Mouse (Mus musculus) hindbrain, embryonic 10.5 days (tissue): Measurements from ENCODE around the gene Clec2e. TPM values are rescaled to one million over a fixed set of nuclear protein-coding genes. Genes with fewer than 3 reads are reported as not detected.
A peak's percentile ranks its signal among the peaks of the same experiment; 100 is the strongest.

Source experiments
- DNase-seq: peaks from one replicate; pipeline ENCODE4 v3.0.0-alpha.2; 2017; ENCODE audit warnings: low spot score
- H3K27ac ChIP-seq: fragments of 300-500 bp; sonication (generic); 2 replicates; pipeline ENCODE4 v1.5.1; 2016; ENCODE audit warnings: mild to moderate bottlenecking, moderate library complexity
- H3K27me3 ChIP-seq: fragments of 300-500 bp; sonication (generic); 2 replicates; pipeline ENCODE4 v1.6.1; 2016; ENCODE audit warnings: mild to moderate bottlenecking; ENCODE audit not compliant: poor library complexity, insufficient read depth, severe bottlenecking
- H3K36me3 ChIP-seq: fragments of 300-500 bp; sonication (generic); 2 replicates; pipeline ENCODE4 v1.6.1; 2016; ENCODE audit warnings: mild to moderate bottlenecking, moderate library complexity
- H3K4me1 ChIP-seq: fragments of 300-500 bp; sonication (generic); replicated peaks from 2 replicates; pipeline ENCODE4 v1.6.1; 2016; ENCODE audit warnings: mild to moderate bottlenecking
- H3K4me3 ChIP-seq: fragments of 300-500 bp; sonication (generic); 2 replicates; pipeline ENCODE4 v1.5.1; 2016; ENCODE audit warnings: mild to moderate bottlenecking, moderate library complexity
- H3K9me3 ChIP-seq: fragments of 300-500 bp; sonication (generic); 2 replicates; pipeline ENCODE4 v1.6.1; 2016; ENCODE audit warnings: mild to moderate bottlenecking, moderate library complexity
- WGBS: fragments of 180-500 bp; shearing (Covaris S2); methylation state at CpG from one replicate; pipeline ENCODE4 v1.1.7; 2016; 5-methylcytosine and 5-hydroxymethylcytosine counted together
- polyA plus RNA-seq: library from polyadenylated mRNA; unstranded; fragments of >200 nt; fragmentation: Nextera tagmentation; extraction: Ambion mirVana; gene quantifications from 2 replicates; pipeline ENCODE4 v1.2.1, GENCODE M21; 2016

Clec2e gene
- polyA plus RNA-seq, 1 experiment from 2014 or later, result not detected

DNA sequence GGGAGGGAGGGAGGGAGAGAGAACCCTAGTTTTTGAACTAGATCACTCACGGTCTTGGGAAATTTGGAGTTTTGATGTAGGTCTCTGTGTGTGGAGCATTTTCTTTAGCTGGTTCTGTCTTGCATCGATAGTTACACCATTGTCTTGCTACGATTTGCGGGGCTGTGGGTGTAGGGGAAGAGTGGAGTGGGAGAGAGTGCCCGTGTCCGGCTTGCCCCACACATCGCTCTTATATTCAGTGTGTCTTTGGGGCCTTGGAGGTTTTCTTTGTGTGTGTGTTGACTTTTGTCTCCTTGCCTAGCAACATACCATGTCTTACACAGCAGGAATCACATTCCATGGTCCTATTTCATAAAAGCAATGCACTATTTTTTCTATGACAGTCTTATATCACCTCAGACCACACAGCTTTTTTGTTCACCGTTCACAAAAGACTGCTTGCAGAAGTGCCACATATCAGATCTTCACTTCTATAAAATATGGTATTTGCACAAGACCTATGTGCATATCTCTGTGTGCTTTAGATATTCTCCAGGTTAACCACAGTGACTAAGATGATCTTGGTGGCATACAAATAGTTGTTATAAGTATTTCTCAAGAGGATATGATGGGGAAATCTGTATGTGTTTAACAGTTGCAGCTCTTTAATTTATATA, 51.0 kb downstream of the Clec2e start:
- WGBS, result 2% methylated on average over 8 of the region's 8 CpGs
- DNase-seq, result peak; percentile 28
- H3K4me3 ChIP-seq, result peak overlapping the region; percentile 55
- H3K9me3 ChIP-seq, result no peaks in the 10 kb centered on the region
- peaks cover 5% of the 10 kb centered on the region; the same call in 1 of the 2 replicates for H3K27me3 ChIP-seq
- peak overlapping the region; percentile 79 for H3K27ac ChIP-seq
- H3K36me3 ChIP-seq, result no peaks in the 10 kb centered on the region
- H3K4me1 ChIP-seq, result peaks cover 10% of the 10 kb centered on the region

DNA sequence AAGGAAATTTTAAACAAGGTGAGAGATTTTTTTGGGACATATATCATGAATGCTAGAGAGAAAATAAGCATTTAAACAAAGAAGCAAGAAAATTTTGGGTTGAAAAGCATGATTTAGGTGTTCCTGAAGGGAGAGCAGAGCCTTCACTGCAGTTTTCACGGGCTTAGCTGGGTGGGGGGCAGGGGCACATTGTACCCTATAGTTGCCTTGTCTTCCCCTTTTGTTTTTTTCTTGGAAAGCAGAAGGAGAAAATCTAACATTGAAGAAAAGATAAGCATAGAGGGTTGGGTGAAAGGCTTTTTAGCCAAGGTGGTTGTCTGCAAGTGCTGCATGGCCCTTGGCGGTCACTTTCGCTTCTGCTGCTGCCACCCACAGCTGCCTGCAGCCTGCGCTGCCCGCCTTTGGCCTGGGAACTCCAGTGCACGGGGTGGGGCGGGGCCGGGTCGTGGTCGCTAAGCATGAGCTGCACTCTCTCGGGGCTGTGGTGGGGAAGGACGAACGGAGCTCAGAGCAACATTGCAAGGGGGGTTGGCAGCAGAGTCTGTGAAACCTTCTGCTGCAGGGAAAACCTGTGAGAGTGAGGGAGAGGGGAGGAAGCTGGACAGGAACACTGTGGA, 51.7 kb downstream of the Clec2e start:
- H3K36me3 ChIP-seq, result no peaks in the 10 kb centered on the region
- peak; percentile 82 for DNase-seq
- H3K9me3 ChIP-seq, result no peaks in the 10 kb centered on the region
- 0% methylated on average over 13 of the region's 13 CpGs for WGBS
- H3K4me1 ChIP-seq, result peaks cover 10% of the 10 kb centered on the region
- H3K27me3 ChIP-seq, result peaks cover 5% of the 10 kb centered on the region; the same call in 1 of the 2 replicates
- H3K4me3 ChIP-seq, result peak overlapping the region; percentile 55
- peak overlapping the region; percentile 86 for H3K27ac ChIP-seq

GRCm38 (mm10) chr6:129048381-129048780, 52.3 kb downstream of the Clec2e start:
- 35% methylated on average over 4 of the region's 4 CpGs for whole genome bisulfite sequencing
- Histone ChIP-seq H3K4me3 (no peak overlapping the region), H3K4me1 (peaks cover 10% of the 10 kb centered on the region), H3K36me3 (no peaks in the 10 kb centered on the region), H3K27ac (no peak overlapping the region), H3K9me3 (no peaks in the 10 kb centered on the region), H3K27me3 (peaks cover 5% of the 10 kb centered on the region; the same call in 1 of the 2 replicates)
- no peak for DNase-seq

GRCm38 (mm10) chr6:129045601-129046000, 55.1 kb downstream of the Clec2e start, which contains the start of gene Klrb1f:
TSS of gene Klrb1f (plus strand) at chr6:129045901.
- no peaks in the 10 kb centered on the region for H3K36me3 ChIP-seq
- H3K4me1 ChIP-seq, result peaks cover 10% of the 10 kb centered on the region
- 88% methylated on average over 2 of the region's 2 CpGs for WGBS

GRCm38 (mm10) chr6:129042470-129042869, 58.2 kb downstream of the Clec2e start:
- Histone ChIP-seq H3K36me3 (no peaks in the 10 kb centered on the region), H3K27me3 (no peaks in the 10 kb centered on the region), H3K9me3 (no peaks in the 10 kb centered on the region), H3K27ac (no peak overlapping the region), H3K4me3 (no peak overlapping the region), H3K4me1 (no peaks in the 10 kb centered on the region)
- no peak for DNase-seq

More at GRCm38 (mm10) chr6:129045601-129046000, 55.1 kb downstream of the Clec2e start, which contains the start of gene Klrb1f:
- Histone ChIP-seq H3K4me3 (no peak within 1 kb of the TSS), H3K27ac (no peak within 1 kb of the TSS), H3K27me3 (peaks cover 5% of the 10 kb centered on the region; the same call in 1 of the 2 replicates), H3K9me3 (no peaks in the 10 kb centered on the region)
- no peak for DNase-seq

Other genes starting within 250 kb of the Clec2e start
- gene Clec2i, start 213.3 kb downstream of the Clec2e start, polyA plus RNA-seq, result not detected in 2 replicates
- gene BC035044, start 209.8 kb downstream of the Clec2e start, polyA plus RNA-seq, result 0.98 and 1.8 TPM in 2 replicates
- not detected in 2 replicates for gene Clec2g, start 166.5 kb downstream of the Clec2e start, polyA plus RNA-seq
- 0.22 and 0.51 TPM in 2 replicates for gene Klrb1f, start 55.0 kb downstream of the Clec2e start, polyA plus RNA-seq
- not detected in 2 replicates for gene Clec2d, start 79.7 kb upstream of the Clec2e start, polyA plus RNA-seq
- 0.19 TPM in 1 of 2 replicates, not detected in the other for gene Cd69, start 174.5 kb upstream of the Clec2e start, polyA plus RNA-seq
- gene 4922502D21Rik, start 230.9 kb upstream of the Clec2e start, polyA plus RNA-seq, result not detected in 2 replicates
- gene Clec12a, start 241.8 kb upstream of the Clec2e start, polyA plus RNA-seq, result 0.13 and 0.29 TPM in 2 replicates